Mouse (Mus musculus): ENCODE data around the gene Opa1. TPM values are rescaled to one million over a fixed set of nuclear protein-coding genes. Genes with fewer than 3 reads are reported as not detected.

Opa1 gene
- polyA plus RNA-seq, 1 experiment: 53.5 TPM

DNA sequence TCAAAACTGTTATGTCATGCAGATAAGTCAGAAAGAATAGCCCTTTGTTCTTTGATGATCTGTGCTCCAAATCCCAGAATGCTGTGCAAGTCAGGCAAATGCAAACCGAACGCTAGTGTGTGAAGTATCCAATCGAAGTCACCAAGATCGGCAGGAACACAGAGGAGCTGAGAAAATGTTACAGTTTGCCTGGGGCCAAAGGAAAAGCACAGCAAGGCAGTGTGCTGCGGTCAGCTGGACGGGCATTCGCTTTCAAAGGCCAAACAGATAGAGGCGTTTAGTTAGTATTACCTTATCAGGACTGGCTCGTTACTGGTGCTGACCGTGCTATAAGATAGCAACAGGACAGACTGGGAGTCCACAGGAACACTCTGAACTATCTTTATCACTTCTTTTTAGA, 18.7 kb upstream of the Opa1 start:
- 34% methylated on average over 10 of the region's 10 CpGs for WGBS
- TF ChIP-seq POLR2A (IDR thresholded peaks at IDR 0.05; ENCODE audit: borderline replicate concordance, insufficient read depth, low read length) (no peak), CTCF (IDR thresholded peaks at IDR 0.05; ENCODE audit: borderline replicate concordance, insufficient read depth, low read depth, low read length) (no peak)
- Histone ChIP-seq H3K27ac (ENCODE audit: insufficient read depth, low read length) (no peak overlapping the region), H3K27me3 (ENCODE audit: control insufficient read depth, insufficient read depth, low read length) (no peaks in the 10 kb centered on the region; the same call in 1 of the 2 replicates), H3K4me3 (replicated peaks; ENCODE audit: insufficient read depth, low read depth, low read length) (peak overlapping the region; percentile 30), H3K4me1 (ENCODE audit: control insufficient read depth, insufficient read depth, low read length) (no peaks in the 10 kb centered on the region)
- peak; percentile 9 to 27 for DNase-seq

DNA sequence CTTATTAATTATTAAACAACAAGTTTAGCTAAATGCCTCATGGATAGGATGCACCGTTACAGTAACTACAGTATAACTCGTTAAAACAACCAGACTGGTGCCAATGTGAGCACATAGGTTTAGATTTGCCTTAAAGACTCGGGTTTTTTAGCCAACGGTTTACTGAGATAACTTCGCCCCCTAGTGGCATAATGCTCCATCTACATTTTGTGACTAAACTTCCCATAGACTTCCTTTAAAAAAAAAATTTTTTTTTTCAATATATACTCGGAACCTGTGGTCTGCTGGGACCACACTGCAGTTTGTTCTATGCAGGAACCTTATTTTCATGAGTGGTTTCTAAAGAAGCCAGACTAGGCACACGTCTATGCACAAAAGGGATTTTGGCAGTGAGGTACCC, 18.3 kb upstream of the Opa1 start:
- Histone ChIP-seq H3K4me1 (ENCODE audit: control insufficient read depth, insufficient read depth, low read length) (no peaks in the 10 kb centered on the region), H3K27me3 (ENCODE audit: control insufficient read depth, insufficient read depth, low read length) (no peaks in the 10 kb centered on the region; the same call in 1 of the 2 replicates), H3K27ac (ENCODE audit: insufficient read depth, low read length) (no peak overlapping the region), H3K4me3 (replicated peaks; ENCODE audit: insufficient read depth, low read depth, low read length) (no peak overlapping the region)
- peak; percentile 21 to 57 for DNase-seq
- WGBS: 4% methylated on average over 7 of the region's 7 CpGs
- TF ChIP-seq POLR2A (IDR thresholded peaks at IDR 0.05; ENCODE audit: borderline replicate concordance, insufficient read depth, low read length) (no peak), CTCF (IDR thresholded peaks at IDR 0.05; ENCODE audit: borderline replicate concordance, insufficient read depth, low read depth, low read length) (peak; percentile 47; the same call in 1 of the 2 replicates)

DNA sequence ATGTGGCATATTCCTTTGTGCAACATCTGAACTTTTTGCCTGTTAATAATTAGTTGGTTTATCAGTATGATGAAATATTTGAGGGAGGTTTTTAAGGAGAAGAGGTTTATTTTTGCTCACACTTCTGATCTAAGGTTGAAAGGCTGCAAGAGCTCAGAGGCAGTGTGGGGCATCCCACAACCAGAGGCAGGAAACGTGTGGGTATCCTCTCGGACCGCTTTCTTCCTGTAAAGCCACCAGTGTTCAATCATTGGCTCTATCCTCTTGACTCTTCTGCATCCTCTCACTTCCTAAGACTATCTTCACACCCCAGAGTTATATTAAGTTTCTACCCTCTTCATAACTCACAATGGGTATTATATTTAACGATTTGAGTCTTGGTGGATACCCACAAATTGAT, 5.1 kb upstream of the Opa1 start:
- Histone ChIP-seq H3K4me3 (replicated peaks; ENCODE audit: insufficient read depth, low read depth, low read length) (no peak overlapping the region), H3K27me3 (ENCODE audit: control insufficient read depth, insufficient read depth, low read length) (no peaks in the 10 kb centered on the region), H3K27ac (ENCODE audit: insufficient read depth, low read length) (no peak overlapping the region), H3K4me1 (ENCODE audit: control insufficient read depth, insufficient read depth, low read length) (no peaks in the 10 kb centered on the region)
- WGBS: 76% methylated on average over 4 of the region's 4 CpGs
- TF ChIP-seq POLR2A (IDR thresholded peaks at IDR 0.05; ENCODE audit: borderline replicate concordance, insufficient read depth, low read length): no peak
- TF ChIP-seq CTCF (IDR thresholded peaks at IDR 0.05; ENCODE audit: borderline replicate concordance, insufficient read depth, low read depth, low read length): no peak
- no peak for DNase-seq

DNA sequence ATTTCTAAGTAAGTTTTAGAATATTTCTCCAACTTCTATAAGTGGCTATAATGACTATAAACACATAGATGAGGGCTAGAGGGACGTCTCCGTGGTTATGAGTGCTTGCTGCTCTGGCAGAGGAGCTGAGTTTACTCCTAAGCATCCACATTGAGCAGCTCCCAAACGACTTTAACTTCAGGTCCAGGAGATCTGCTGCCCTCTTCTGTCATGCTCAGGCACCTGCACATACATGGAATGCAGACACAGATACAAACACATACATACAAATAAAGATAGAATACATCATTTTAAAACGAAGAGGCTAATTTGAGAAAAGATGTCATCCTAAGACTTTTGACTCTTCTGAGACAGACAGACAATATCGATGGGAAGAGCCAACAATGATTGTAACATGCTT, 3.5 kb upstream of the Opa1 start:
- no peaks in the 10 kb centered on the region for H3K4me1 ChIP-seq (ENCODE audit: control insufficient read depth, insufficient read depth, low read length)
- no peak overlapping the region for H3K4me3 ChIP-seq (replicated peaks; ENCODE audit: insufficient read depth, low read depth, low read length)
- H3K27ac ChIP-seq (ENCODE audit: insufficient read depth, low read length): no peak overlapping the region
- H3K27me3 ChIP-seq (ENCODE audit: control insufficient read depth, insufficient read depth, low read length): no peaks in the 10 kb centered on the region
- no peak for TF ChIP-seq POLR2A (IDR thresholded peaks at IDR 0.05; ENCODE audit: borderline replicate concordance, insufficient read depth, low read length)
- TF ChIP-seq CTCF (IDR thresholded peaks at IDR 0.05; ENCODE audit: borderline replicate concordance, insufficient read depth, low read depth, low read length): peak; percentile 33; the same call in 1 of the 2 replicates
- WGBS: 5% methylated on average over 5 of the region's 5 CpGs
- DNase-seq: no peak

DNA sequence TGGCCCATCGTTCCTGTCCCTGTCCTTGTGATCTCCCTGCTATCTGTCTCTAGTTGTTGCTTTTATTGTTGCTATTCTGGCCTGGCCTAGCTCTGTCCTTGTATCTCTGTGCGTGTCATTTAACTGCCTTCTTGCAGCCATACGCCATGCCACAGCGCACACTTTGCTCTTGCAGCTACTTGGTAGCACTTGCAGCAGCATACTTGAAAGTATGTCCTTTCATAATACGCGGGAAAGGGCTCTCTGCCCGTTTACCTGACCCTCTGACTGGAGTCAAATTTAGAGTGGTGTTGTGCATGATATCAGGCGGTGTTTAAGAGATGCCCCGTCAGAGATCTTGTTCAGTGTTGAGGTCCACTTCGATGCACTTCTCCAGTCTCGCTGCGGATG, 648 bp downstream of the Opa1 start:
- no peak for DNase-seq
- WGBS: 5% methylated on average over 12 of the region's 12 CpGs

DNA sequence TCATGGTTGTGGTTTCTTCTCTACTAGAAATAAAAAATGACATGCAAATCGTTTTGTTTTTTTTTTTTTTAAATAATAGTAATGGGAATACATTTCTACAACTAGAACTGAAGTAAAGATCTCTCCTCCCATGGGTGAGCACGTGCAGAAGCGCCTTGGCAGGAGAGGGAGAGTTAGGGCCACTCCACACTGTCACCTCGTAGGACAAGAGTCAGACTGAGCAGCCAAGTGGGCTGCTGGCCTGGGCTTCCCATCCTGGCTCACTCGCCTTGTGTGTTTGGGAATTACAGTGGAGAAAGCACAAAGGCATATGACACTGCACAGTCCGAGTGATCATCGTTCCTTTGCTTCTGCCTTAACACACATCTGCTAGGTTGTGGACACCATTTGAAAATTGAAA, 13.0 kb downstream of the Opa1 start:
- Histone ChIP-seq H3K27me3 (ENCODE audit: control insufficient read depth, insufficient read depth, low read length) (no peaks in the 10 kb centered on the region), H3K27ac (ENCODE audit: insufficient read depth, low read length) (no peak overlapping the region), H3K4me1 (ENCODE audit: control insufficient read depth, insufficient read depth, low read length) (no peaks in the 10 kb centered on the region), H3K4me3 (replicated peaks; ENCODE audit: insufficient read depth, low read depth, low read length) (no peak overlapping the region)
- TF ChIP-seq CTCF (IDR thresholded peaks at IDR 0.05; ENCODE audit: borderline replicate concordance, insufficient read depth, low read depth, low read length): no peak
- TF ChIP-seq POLR2A (IDR thresholded peaks at IDR 0.05; ENCODE audit: borderline replicate concordance, insufficient read depth, low read length): no peak
- 69% methylated on average over 7 of the region's 7 CpGs for whole genome bisulfite sequencing
- DNase-seq: no peak

More for the DNA sequence above, 648 bp downstream of the Opa1 start:
- H3K4me3 ChIP-seq (replicated peaks; ENCODE audit: insufficient read depth, low read depth, low read length): peak overlapping the region; percentile 80
- H3K27me3 ChIP-seq (ENCODE audit: control insufficient read depth, insufficient read depth, low read length): no peaks in the 10 kb centered on the region
- TF ChIP-seq CTCF (IDR thresholded peaks at IDR 0.05; ENCODE audit: borderline replicate concordance, insufficient read depth, low read depth, low read length) (no peak), POLR2A (IDR thresholded peaks at IDR 0.05; ENCODE audit: borderline replicate concordance, insufficient read depth, low read length) (no peak)
- no peaks in the 10 kb centered on the region for H3K4me1 ChIP-seq (ENCODE audit: control insufficient read depth, insufficient read depth, low read length)
- no peak overlapping the region for H3K27ac ChIP-seq (ENCODE audit: insufficient read depth, low read length)

DNA sequence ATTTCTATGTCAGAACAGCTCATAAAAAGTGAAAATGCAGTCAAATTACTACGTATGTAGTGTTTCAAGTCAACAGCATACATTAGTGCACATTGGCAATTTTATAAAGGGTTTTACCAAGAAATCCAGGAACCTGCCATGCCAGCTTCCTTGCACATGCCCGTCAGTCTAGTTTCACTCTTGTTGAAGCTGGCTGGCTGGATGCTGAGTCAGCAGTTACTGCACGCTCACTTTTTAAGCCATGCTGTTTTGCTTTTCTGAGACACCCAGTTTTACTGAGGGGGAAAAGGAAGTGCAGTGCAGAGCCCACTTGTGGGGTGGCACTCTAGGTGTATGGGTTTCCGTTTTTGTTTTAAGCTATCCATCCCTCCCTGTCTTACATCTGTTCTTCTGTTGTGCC, 18.0 kb downstream of the Opa1 start:
- 88% methylated on average over 4 of the region's 4 CpGs for WGBS
- no peak overlapping the region for H3K27ac ChIP-seq (ENCODE audit: insufficient read depth, low read length)
- no peaks in the 10 kb centered on the region for H3K4me1 ChIP-seq (ENCODE audit: control insufficient read depth, insufficient read depth, low read length)
- H3K27me3 ChIP-seq (ENCODE audit: control insufficient read depth, insufficient read depth, low read length): no peaks in the 10 kb centered on the region
- DNase-seq: no peak
- H3K4me3 ChIP-seq (replicated peaks; ENCODE audit: insufficient read depth, low read depth, low read length): no peak overlapping the region
- no peak for TF ChIP-seq POLR2A (IDR thresholded peaks at IDR 0.05; ENCODE audit: borderline replicate concordance, insufficient read depth, low read length)
- TF ChIP-seq CTCF (IDR thresholded peaks at IDR 0.05; ENCODE audit: borderline replicate concordance, insufficient read depth, low read depth, low read length): no peak

DNA sequence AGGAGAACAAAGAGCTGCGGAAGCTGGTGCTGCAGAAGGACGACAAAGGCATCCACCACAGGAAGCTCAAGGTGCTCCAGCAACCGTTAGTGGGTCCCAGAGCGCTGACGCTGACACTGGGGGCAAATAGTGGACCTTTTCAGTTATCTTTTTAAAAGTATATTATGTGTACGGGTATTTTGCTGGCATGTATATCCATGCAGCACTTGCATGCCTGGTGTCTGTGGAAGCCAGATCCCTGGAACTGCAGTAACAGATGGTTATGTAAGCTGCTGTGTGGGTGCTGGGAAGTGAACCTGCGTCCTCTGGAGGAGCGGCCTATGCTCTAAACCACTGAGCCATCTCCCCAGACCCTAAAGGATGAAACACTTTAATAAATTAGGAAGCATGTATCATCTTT, 26.4 kb downstream of the Opa1 start:
- Histone ChIP-seq H3K27ac (ENCODE audit: insufficient read depth, low read length) (no peak overlapping the region), H3K27me3 (ENCODE audit: control insufficient read depth, insufficient read depth, low read length) (no peaks in the 10 kb centered on the region), H3K4me1 (ENCODE audit: control insufficient read depth, insufficient read depth, low read length) (no peaks in the 10 kb centered on the region), H3K4me3 (replicated peaks; ENCODE audit: insufficient read depth, low read depth, low read length) (no peak overlapping the region)
- WGBS: 86% methylated on average over 8 of the region's 8 CpGs
- no peak for DNase-seq
- TF ChIP-seq POLR2A (IDR thresholded peaks at IDR 0.05; ENCODE audit: borderline replicate concordance, insufficient read depth, low read length): no peak
- no peak for TF ChIP-seq CTCF (IDR thresholded peaks at IDR 0.05; ENCODE audit: borderline replicate concordance, insufficient read depth, low read depth, low read length)
